Mouse (Mus musculus) left cerebral cortex, adult 18-20 months (tissue): ENCODE measurements at regions not wholly inside any gene's neighbourhood (a gene's known extent, or its start where the extent isn't known, plus 50 kb on each side); places are given as distances from the start of the nearest gene placed in this dataset.

Experiments used
- DNase-seq, 2 experiments: peaks; one replicate each; pipeline ENCODE4 v3.0.0; 2021 to 2022; ENCODE audit warnings: low spot score in 2 of 2, mixed read lengths in 1 of 2

DNA sequence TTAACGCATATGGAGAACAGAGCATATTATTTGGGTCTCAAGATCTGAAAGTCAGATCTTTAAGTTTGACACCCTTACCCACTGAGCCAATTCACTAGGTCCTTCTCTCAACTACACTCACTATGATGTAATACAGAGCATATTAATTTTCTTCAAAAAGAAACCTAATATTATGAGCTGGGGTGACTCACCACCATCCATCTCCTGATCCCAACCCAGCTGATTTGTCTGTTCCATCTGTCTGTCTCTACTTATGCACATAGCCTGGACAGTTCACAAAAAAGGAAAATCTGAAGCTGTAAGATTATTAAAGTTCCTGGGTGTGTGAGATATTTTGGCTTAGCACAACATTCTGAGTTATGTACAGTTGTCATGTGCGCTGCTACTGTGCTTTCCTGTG lies 108.2 kb upstream of the Rarb start:
- no peak for DNase-seq

DNA sequence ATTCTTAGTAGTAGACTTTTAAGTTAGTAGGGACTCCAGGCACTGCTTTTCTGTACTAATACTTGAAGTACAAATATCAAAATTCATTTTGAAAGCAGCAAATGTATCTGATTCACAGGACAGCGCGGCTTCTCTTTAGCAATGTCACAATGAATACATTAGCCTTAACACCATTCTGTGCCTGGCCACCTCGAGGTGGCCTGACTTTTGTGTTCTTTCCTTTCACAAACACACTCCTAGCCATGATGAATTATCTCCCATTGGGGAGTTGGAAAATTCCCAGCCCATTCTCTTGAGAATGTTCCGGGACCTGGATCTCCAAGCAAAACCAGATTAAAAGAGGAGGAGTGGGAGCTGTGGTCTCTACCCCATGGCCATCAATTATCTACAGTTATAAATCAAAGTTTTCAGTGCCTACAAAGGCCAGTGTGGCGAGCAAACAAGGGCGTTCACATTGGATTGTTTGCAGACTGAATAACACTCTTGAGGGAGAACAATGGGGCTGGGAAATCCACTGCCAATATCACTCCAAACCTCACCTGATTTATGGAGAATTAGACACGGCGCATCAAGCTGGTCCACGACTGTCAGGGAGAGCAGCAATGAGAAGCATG lies 82.7 kb upstream of the Rarb start:
- DNase-seq: no peak

DNA sequence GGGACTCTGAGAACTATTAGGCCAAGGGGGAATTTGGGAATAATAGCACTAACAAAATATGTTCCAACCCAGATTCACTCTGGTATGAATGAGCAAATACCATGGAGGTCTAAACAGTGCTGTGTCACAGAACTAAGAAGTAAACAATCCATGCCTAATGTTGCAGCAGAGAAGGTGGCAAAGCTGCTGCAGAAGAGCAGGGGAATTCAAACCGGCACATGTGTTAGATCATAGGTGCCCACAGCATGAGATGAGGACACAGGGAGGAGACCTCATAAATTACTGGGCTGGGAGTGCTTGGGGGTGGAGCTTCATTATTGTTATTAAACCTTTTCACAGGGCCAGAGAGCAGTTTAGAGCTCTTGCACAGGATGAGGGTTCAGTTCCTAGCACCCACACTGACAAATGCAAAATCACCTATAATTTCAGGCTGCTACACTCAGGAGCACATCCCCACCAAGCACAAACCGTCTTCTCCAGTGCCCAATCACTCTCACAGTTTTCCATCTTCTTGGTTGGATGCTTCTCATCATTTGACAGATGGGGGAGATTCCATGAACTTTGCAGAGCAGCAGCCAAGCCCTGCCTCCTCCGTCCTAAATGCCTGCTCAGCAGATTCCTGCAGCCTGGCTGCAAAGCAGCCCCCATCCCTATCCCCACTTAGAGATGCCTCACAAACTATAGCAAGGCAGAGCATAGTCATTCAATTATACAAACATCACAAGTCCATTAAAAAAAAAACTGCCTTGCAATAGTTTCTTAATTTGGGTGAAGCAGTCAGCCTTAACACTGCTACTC lies 79.0 kb upstream of the Rarb start:
- DNase-seq: no peak

DNA sequence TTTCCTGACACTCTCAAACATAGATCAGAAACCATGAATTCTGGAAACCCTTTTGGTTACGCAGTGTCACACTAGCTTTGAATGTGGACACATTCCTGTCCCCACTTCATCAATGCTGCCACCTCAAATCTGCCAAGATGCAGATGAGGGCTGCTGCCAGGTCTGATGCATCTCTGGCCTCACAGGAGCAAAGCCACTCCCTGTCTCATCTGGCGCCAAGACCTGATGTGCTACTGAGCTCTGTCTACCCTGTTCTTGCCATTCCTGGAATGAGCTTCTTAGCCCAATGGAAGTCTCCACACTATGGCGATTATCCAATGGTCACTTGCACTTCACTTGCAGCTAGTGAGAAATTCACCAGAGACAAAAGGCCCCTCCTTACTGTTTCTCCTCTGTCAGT lies 78.0 kb upstream of the Rarb start:
- no peak for DNase-seq

DNA sequence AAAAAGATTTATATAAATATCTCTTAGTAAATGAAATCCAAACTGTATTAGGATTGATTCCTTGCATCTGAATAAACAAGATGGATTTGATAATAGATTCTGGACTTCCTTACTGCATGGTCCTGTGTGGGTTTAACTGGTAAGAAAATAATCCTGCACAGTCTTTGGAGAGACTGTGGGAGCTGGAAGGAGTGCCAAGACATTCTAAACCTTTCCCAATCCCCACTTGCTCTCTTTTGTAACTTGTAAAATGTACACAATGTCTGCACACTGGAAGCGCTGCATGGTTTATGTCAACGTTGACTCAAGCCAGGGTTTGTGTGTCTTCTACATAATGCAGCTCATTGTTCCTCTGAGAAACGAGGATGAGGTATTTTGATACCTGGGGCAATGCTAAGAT lies 62.3 kb upstream of the Rarb start:
- no peak for DNase-seq

DNA sequence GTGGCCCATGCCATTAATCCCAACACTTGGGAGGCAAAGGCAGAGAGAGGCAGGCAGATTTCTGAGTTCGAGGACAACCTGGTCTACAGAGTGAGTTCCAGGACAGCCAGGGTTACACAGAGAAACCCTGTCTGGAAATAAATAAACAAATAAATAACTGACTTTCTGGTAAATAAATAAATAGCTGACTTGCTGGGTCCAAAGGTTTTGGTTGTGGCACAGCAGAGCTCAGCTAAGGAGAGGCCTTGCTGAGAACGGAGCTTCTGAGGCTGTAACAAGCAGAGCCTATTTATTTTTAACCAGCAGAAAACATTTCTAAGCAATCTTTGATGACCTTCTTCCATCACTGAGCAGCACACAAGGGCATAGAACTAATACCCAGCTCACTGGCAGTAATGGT lies 50.3 kb upstream of the Rarb start:
- DNase-seq: no peak
